Mouse (Mus musculus): ENCODE data around the gene Mettl6.

DNA sequence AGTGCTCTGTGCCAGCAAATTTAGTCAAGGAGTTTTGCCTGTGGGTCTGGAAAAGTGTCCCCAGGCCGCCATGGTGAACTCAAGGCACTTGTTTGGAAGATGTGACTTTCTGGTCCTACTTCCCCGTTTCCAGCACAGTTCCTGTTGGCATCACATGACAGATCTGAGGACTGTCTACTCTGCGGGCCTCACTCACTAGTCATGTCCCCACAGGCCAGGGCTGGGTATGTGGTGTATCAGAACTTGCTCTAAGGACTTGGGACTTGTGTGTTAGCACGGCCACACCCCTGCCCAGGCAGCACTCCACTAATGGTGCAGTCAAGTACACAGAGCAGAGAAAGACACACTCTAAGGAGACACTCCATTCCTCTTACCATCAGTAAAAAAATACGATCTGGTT lies 12.4 kb downstream of the Mettl6 start:
- TF ChIP-seq EP300 (IDR thresholded peaks at IDR 0.05; ENCODE audit: insufficient read depth, low read depth, low read length) (no peak), POLR2A (IDR thresholded peaks at IDR 0.05; ENCODE audit: insufficient read depth, low read depth, low read length) (no peak)

Measured in heart, adult 2 months (tissue).